Mouse (Mus musculus) limb, embryonic 12.5 days (tissue): Measurements from ENCODE around the gene Apod. TPM values are rescaled to one million over a fixed set of nuclear protein-coding genes. Genes with fewer than 3 reads are reported as not detected.
A peak's percentile ranks its signal among the peaks of the same experiment; 100 is the strongest.

Experiments used
- ATAC-seq: fragments of 200-750 bp; cut with Nextera tagmentation; 2 replicates; pipeline ENCODE4 v1.8.0; 2017; ENCODE audit warnings: low read depth, moderate TSS enrichment; ENCODE audit not compliant: insufficient number of reproducible peaks, insufficient read depth, low FRiP score, low TSS enrichment
- H3K27ac ChIP-seq: fragments of 300-500 bp; sonication (generic); 2 replicates; pipeline ENCODE4 v1.5.1; 2016; ENCODE audit warnings: mild to moderate bottlenecking, moderate library complexity
- H3K27me3 ChIP-seq: fragments of 300-500 bp; sonication (generic); 2 replicates; pipeline ENCODE4 v1.6.1; 2016; ENCODE audit warnings: mild to moderate bottlenecking, moderate library complexity
- H3K36me3 ChIP-seq: fragments of 300-500 bp; sonication (generic); 2 replicates; pipeline ENCODE4 v1.6.1; 2016; ENCODE audit warnings: mild to moderate bottlenecking, moderate library complexity
- H3K4me1 ChIP-seq: fragments of 300-500 bp; sonication (generic); replicated peaks from 2 replicates; pipeline ENCODE4 v1.6.1; 2016
- H3K4me2 ChIP-seq: fragments of 300-500 bp; sonication (generic); 2 replicates; pipeline ENCODE4 v1.6.1; 2016; ENCODE audit warnings: mild to moderate bottlenecking, moderate library complexity
- H3K4me3 ChIP-seq: fragments of 300-500 bp; sonication (generic); replicated peaks from 2 replicates; pipeline ENCODE4 v1.5.1; 2016; ENCODE audit warnings: mild to moderate bottlenecking
- H3K9ac ChIP-seq: fragments of 300-500 bp; sonication (generic); replicated peaks from 2 replicates; pipeline ENCODE4 v1.6.1; 2016; ENCODE audit warnings: mild to moderate bottlenecking, moderate library complexity
- H3K9me3 ChIP-seq: fragments of 300-500 bp; sonication (generic); 2 replicates; pipeline ENCODE4 v1.6.1; 2016; ENCODE audit warnings: mild to moderate bottlenecking, moderate library complexity
- WGBS: fragments of 180-500 bp; shearing (Covaris S2); methylation state at CpG from one replicate; pipeline ENCODE4 v1.1.7; 2016; 5-methylcytosine and 5-hydroxymethylcytosine counted together
- polyA plus RNA-seq: library from polyadenylated mRNA; unstranded; fragments of >200 nt; fragmentation: Nextera tagmentation; extraction: Ambion mirVana; gene quantifications from 2 replicates; pipeline ENCODE4 v1.2.1, GENCODE M21; 2016

Apod gene
- polyA plus RNA-seq, 1 experiment from 2014 or later: 13.8 TPM

DNA sequence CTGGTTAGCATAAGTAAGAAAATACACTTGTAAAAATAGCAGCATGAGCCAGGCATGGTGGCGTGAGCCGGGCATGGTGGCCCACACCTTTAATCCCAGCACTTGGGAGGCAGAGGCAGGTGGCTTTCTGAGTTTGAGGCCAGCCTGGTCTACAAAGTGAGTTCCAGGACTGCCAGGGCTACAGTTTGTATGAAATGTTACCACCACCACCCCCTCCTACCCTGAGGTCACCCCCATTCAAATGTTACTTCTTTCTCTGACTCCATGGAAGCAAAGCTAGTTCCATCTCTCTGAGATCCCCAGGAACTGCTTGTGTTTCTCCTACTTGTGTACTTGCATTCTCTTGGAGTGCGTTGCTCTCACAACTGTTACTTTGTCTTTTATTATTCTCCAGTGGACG lies 34.4 kb downstream of the Apod start:
- Histone ChIP-seq H3K9me3 (no peaks in the 10 kb centered on the region), H3K36me3 (no peaks in the 10 kb centered on the region), H3K9ac (no peak overlapping the region), H3K27me3 (no peaks in the 10 kb centered on the region), H3K4me2 (no peak overlapping the region), H3K4me3 (no peak overlapping the region), H3K4me1 (0 out of 2 replicates have a peak, but pooled peaks cover 4% of the 10 kb centered on the region), H3K27ac (no peak overlapping the region)
- no peak for ATAC-seq
- WGBS: 81% methylated on average over 4 of the region's 4 CpGs

DNA sequence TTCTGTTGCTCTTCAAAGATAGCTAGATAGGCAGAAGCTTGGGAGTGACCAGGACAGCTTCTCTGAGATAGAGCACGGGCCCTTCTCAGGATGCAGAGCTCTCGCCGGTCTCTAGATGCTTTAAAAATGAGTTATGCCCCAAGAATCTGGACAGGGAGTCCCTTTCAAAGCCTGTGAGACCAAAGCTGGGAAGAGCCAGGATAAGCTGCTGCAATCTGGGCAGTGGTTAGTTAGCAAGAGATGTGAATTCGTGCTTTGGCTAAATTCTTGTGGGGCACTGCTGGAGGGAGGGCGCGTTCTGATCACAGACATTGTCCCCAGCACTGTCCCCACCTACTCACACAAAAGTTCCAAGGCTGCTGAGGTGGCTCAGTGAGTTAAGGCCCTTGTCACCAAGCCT lies 36.0 kb downstream of the Apod start:
- no peaks in the 10 kb centered on the region for H3K27me3 ChIP-seq
- peaks cover 5% of the 10 kb centered on the region for H3K4me1 ChIP-seq
- 65% methylated on average over 6 of the region's 6 CpGs for WGBS
- H3K27ac ChIP-seq: no peak overlapping the region
- ATAC-seq: no peak
- H3K4me2 ChIP-seq: no peak overlapping the region
- no peaks in the 10 kb centered on the region for H3K36me3 ChIP-seq
- no peaks in the 10 kb centered on the region for H3K9me3 ChIP-seq
- H3K4me3 ChIP-seq: no peak overlapping the region
- no peak overlapping the region for H3K9ac ChIP-seq

DNA sequence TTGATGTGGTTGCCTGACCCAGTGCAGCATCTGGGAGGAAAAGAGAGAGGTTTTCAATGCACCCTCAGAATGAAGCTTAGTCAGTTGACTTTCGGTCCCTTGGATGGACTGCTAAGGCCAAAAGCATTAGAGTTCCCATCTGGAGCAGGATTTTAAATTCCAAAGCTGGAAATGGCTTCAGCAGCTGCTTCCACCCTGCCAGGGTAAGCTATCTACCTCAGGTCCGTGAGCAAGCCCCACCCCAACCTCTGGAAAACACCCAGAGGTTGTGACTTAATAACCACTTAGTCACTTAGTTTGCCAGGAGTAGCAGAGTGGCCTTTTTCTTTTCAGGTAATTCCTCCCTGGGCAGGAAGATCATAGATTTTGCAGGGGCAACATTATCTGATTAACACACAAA lies 36.5 kb downstream of the Apod start:
- Histone ChIP-seq H3K9me3 (no peaks in the 10 kb centered on the region), H3K4me1 (peaks cover 10% of the 10 kb centered on the region), H3K27ac (no peak overlapping the region), H3K9ac (no peak overlapping the region), H3K27me3 (no peaks in the 10 kb centered on the region), H3K36me3 (no peaks in the 10 kb centered on the region), H3K4me2 (no peak overlapping the region), H3K4me3 (no peak overlapping the region)
- no peak for ATAC-seq
- 51% methylated on average over 2 of the region's 2 CpGs for WGBS

DNA sequence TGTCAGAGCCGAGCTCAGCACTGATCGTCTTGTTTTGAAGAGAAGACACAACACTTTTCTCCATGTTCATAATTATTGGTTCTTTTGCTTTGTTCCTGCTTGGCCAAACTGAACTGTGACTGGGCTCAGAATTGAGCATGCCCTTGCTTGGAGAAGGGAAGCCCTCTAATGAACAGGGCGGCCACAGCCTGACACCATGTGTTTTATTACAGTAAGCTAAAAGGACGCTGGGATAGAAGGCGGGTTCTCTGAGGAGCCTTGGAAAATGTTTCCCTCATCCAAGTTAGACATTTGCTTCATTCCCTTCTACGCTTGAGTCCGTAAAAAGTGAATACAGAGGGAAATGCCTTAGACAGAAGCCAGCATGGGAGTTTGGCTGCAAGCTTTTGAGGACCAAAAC lies 37.6 kb downstream of the Apod start:
- Histone ChIP-seq H3K36me3 (no peaks in the 10 kb centered on the region; the same call in 1 of the 2 replicates), H3K4me2 (no peak overlapping the region), H3K9ac (no peak overlapping the region), H3K9me3 (no peaks in the 10 kb centered on the region), H3K4me3 (no peak overlapping the region), H3K4me1 (peaks cover 20% of the 10 kb centered on the region), H3K27me3 (no peaks in the 10 kb centered on the region), H3K27ac (0 out of 2 replicates have a peak overlapping the region, but pooled peaks have one; percentile 5)
- WGBS: 73% methylated on average over 7 of the region's 7 CpGs
- no peak for ATAC-seq

DNA sequence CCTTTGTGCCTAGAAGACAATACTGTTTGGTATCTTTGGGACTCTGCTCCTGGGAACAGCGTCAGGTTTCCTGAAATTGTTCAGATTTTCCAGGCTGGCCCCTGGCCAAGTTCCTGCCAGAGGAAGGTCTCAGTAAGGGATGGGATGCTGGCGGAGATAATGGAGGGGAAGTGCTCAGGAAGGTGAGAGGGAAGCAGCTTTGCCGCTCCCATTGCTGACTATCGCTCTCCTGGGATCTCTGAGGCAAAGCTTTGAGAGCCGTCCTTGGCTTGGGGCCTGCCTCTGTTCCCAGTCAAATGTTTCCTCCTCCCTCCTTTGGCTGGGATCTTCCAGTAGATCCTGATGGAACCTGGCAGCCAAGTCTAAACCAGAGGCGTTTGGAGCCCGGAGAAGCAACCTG lies 38.1 kb downstream of the Apod start:
- Histone ChIP-seq H3K27ac (0 out of 2 replicates have a peak overlapping the region, but pooled peaks have one; percentile 5), H3K36me3 (peaks cover 3% of the 10 kb centered on the region; the same call in 1 of the 2 replicates), H3K4me3 (no peak overlapping the region), H3K4me1 (peaks cover 20% of the 10 kb centered on the region), H3K4me2 (no peak overlapping the region), H3K9me3 (no peaks in the 10 kb centered on the region), H3K9ac (no peak overlapping the region), H3K27me3 (no peaks in the 10 kb centered on the region)
- no peak for ATAC-seq
- 59% methylated on average over 7 of the region's 7 CpGs for WGBS

DNA sequence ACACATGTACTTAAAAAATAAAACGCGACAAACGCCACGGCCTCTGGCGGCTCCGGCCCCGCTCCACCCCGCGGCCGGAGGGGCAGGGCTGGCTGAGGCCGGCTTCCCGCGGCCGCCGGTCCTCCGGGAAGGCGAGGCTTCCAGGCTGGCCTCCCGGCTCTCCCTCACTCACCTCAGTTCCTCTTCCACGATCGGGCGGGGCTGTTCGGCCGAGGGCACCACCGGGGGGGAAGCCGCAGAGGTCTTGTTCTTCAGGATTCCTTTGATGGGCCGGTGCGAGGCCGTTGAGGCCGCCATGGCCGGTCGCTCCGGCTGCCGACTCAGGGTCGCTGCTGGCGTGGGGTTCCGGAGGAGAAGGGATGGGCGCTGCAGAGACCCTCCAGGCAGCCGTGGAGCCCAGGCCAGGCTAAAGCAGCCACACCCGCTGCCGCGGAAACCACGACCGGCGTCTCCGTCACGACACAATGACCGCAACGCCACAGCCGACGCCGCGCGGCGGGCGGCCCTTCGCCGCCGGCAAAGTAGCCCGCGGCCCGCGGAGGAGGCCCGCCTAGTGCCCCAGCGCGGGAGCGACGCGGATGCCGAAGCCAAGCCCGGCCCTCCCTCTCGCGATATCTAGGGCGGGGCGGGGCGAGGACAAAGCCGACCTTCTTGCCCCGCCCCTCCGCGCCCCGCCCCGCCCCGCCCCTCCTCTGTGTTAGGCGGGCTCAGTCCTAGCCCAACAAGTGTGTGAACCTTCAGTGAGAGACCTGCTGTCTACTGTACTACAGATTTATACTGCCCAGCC lies 39.7 kb downstream of the Apod start, which contains the start of gene Ppp1r2:
Ppp1r2 (minus strand) TSS at position 604 of the 787 bp plus-strand sequence.
- ATAC-seq: peak; percentile 96

DNA sequence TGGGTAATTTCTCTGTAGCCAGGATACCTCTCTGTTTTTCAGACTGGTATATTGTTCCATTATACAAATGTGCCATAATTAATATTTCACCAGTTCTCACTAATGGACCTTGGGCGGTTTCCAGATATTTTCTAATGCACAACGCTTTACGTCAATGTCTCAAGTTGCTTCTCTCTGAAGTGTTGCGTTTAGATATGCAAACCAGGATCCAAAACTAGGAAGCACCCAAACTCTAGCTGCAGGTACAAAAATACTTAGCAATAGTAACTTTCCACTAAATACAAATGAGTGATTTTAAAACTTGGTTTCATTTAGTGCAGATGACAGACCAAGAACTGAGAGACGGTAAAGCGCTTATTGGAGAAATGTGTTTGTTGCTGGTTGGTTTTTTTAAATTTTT lies 40.5 kb downstream of the Apod start:
- no peaks in the 10 kb centered on the region for H3K27me3 ChIP-seq
- peak overlapping the region; percentile 97 for H3K9ac ChIP-seq
- WGBS: 8% methylated on average over 6 of the region's 6 CpGs
- peaks cover 20% of the 10 kb centered on the region for H3K4me1 ChIP-seq
- peak overlapping the region; percentile 88 for H3K4me3 ChIP-seq
- H3K4me2 ChIP-seq: peak overlapping the region; percentile 60
- no peak for ATAC-seq
- H3K9me3 ChIP-seq: no peaks in the 10 kb centered on the region
- H3K36me3 ChIP-seq: peaks cover 10% of the 10 kb centered on the region; the same call in 1 of the 2 replicates
- H3K27ac ChIP-seq: peak overlapping the region; percentile 93; the same call in 1 of the 2 replicates

More for the DNA sequence above, 39.7 kb downstream of the Apod start, which contains the start of gene Ppp1r2:
- Histone ChIP-seq H3K27me3 (no peaks in the 10 kb centered on the region), H3K36me3 (peaks cover 10% of the 10 kb centered on the region; the same call in 1 of the 2 replicates), H3K4me3 (peak within 1 kb of the TSS; percentile 88), H3K9me3 (no peaks in the 10 kb centered on the region), H3K9ac (peak within 1 kb of the TSS; percentile 97), H3K4me1 (peaks cover 20% of the 10 kb centered on the region), H3K27ac (peak within 1 kb of the TSS; percentile 93), H3K4me2 (peak within 1 kb of the TSS; percentile 60)
- WGBS: under 1% methylated on average over 79 of the region's 83 CpGs

DNA sequence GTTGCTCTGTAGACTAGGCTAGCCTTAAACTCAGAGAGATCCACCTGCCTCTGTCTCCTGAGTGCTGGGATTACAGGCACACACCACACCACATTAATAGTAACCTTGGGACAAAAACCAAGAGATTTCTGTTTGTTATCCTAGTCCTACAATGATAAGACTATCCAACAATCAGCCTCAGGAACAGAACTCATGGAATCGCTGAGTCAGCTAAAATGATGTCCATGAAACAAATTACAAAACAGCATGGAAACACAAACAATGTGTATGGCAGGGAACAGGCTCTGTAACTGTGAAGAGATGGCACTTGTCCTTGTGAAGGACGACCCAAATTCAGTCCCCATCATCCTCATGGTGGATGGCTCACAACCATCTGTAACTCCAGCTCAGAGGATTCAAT lies 47.9 kb downstream of the Apod start:
- Histone ChIP-seq H3K27me3 (no peaks in the 10 kb centered on the region), H3K9me3 (no peaks in the 10 kb centered on the region), H3K4me3 (no peak overlapping the region), H3K4me2 (no peak overlapping the region), H3K4me1 (no peaks in the 10 kb centered on the region), H3K9ac (no peak overlapping the region), H3K36me3 (peaks cover 30% of the 10 kb centered on the region), H3K27ac (no peak overlapping the region)
- ATAC-seq: no peak
- 89% methylated on average over 2 of the region's 2 CpGs for whole genome bisulfite sequencing

DNA sequence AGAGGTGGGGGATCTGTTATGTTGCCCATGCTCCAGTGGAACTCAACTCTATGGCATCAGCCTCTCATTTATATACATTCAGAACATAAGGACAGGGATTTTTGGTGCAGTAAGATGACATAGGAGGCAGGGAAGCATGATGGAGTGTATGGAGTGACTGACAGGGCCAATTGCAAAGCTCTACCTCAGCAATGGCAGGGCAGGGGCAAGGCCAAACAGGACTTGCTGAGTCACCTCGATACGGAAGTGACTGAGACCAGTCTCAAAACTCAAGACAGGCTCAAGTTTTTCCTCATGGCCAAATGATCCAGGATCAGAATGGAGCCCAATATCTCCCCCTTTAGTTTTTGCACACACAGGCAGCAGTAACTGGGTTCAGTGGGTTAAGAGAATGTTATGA lies 58.5 kb downstream of the Apod start:
- Histone ChIP-seq H3K4me1 (no peaks in the 10 kb centered on the region), H3K4me3 (no peak overlapping the region), H3K27me3 (no peaks in the 10 kb centered on the region), H3K27ac (no peak overlapping the region), H3K9ac (no peak overlapping the region), H3K36me3 (peaks cover 73% of the 10 kb centered on the region), H3K9me3 (no peaks in the 10 kb centered on the region), H3K4me2 (no peak overlapping the region)
- WGBS: 90% methylated on average over 2 of the region's 2 CpGs
- no peak for ATAC-seq

DNA sequence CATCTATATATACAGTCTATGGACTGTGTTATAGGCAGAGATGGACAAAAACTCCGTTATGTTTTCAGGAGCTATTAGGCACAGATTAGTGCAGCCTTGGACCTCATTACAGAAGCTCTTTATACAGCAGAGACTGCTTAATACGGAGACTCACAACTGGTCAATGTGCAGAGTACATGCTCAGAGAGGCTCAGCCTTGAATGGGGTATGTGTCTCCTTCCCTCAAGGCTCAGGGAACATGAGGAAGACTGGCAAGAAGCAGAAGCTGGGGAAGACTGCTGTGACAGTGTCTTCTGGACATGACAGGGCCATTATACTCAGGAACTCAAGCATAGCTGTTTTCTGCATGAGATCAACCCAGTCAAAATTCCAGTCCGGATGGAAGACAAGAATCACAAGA lies 58.9 kb downstream of the Apod start:
- Histone ChIP-seq H3K36me3 (peaks cover 68% of the 10 kb centered on the region), H3K27ac (no peak overlapping the region), H3K4me3 (no peak overlapping the region), H3K4me1 (no peaks in the 10 kb centered on the region), H3K9me3 (no peaks in the 10 kb centered on the region), H3K9ac (no peak overlapping the region), H3K27me3 (no peaks in the 10 kb centered on the region), H3K4me2 (no peak overlapping the region)
- WGBS: 90% methylated on average over 3 of the region's 3 CpGs
- no peak for ATAC-seq

DNA sequence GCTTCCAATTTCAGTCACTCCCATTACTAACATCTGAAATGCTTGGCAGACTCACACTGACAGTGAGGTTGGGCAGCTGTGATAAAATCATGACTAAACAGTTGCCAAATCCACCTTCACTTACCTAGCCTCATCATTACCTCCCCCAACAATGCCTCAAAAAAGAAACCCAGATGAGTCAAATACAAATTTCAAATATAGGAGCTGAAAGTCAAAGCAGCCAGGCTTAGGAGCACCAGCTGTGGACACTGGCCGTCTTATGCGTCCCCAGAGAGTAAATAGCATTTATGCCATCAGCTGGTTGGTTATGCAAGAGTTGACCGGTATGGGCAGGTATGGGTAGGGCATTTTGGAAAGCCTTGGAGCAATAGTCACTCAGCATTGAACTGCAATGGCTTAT lies 65.2 kb downstream of the Apod start:
- Histone ChIP-seq H3K9ac (no peak overlapping the region), H3K4me1 (no peaks in the 10 kb centered on the region), H3K4me2 (no peak overlapping the region), H3K27me3 (no peaks in the 10 kb centered on the region), H3K27ac (no peak overlapping the region), H3K36me3 (peaks cover 12% of the 10 kb centered on the region), H3K4me3 (no peak overlapping the region), H3K9me3 (no peaks in the 10 kb centered on the region)
- WGBS: 89% methylated on average over 3 of the region's 3 CpGs
- ATAC-seq: no peak
